14 mouse cellular contexts compared by ENCODE assay signal in the genomic region with DNA sequence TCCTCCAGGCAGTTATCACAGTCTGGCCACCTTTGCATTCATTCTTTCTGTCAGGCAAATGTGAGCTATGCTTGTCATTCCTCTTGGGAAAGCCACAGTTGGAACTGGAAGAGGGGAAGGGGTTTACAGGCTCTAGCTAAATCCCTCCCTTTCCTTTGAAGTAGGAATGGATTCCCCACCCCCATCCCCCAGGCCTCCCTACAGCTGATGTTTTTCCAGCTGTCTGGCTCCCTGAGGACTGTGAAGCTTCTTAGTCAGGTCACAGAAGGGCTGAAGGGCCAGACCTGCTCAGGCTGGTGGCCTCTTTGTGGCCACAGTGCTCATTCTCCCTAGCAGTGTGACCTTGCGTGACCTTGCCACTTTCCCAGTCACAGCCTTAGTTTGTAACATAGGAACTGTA. TPM values are rescaled to one million over a fixed set of nuclear protein-coding genes. Genes with fewer than 3 reads are reported as not detected.
DNase-seq lines count a peak whose midpoint lies in the region; ATAC-seq lines count a peak whose summit lies in the region.
"Had no signal": no experiment of that assay in that cellular context is flagged by ENCODE, and none has a peak within 500 bp of the region (broad histone marks: within the 10 kb centered on the region; RNA-seq: fewer than 3 reads in every experiment).

No protein-coding gene starts in this region.

- no peaks in the 10 kb centered on the region for H3K27me3 ChIP-seq in hindbrain, embryonic 13.5 days
- no peaks in the 10 kb centered on the region for H3K27me3 ChIP-seq in hindbrain, embryonic 16.5 days (replicated peaks; ENCODE audit: control insufficient read depth, insufficient read depth, low read length)
- no peaks in the 10 kb centered on the region for H3K27me3 ChIP-seq in midbrain, embryonic 10.5 days (ENCODE audit: low read depth, poor library complexity, severe bottlenecking)
- no peaks in the 10 kb centered on the region for H3K27me3 ChIP-seq in midbrain, embryonic 16.5 days (ENCODE audit: control insufficient read depth, insufficient read depth, low read depth, low read length)
- H3K27me3 ChIP-seq in limb, embryonic 10.5 days (ENCODE audit: low read depth, poor library complexity, severe bottlenecking): no peaks in the 10 kb centered on the region
- H3K27me3 ChIP-seq in neural tube, embryonic 14.5 days (ENCODE audit: control insufficient read depth, insufficient read depth, low read length): no peaks in the 10 kb centered on the region
- H3K27me3 ChIP-seq: heart, embryonic 13.5 days; hindbrain, embryonic 15.5 days had no signal

- H3K4me1 ChIP-seq in hindbrain, embryonic 13.5 days (replicated peaks): 0 out of 2 replicates have a peak, but pooled peaks cover 10% of the 10 kb centered on the region
- no peaks in the 10 kb centered on the region for H3K4me1 ChIP-seq in hindbrain, embryonic 16.5 days (ENCODE audit: control insufficient read depth, insufficient read depth, low read depth, low read length)
- peaks cover 25% of the 10 kb centered on the region for H3K4me1 ChIP-seq in midbrain, embryonic 10.5 days
- H3K4me1 ChIP-seq in midbrain, embryonic 16.5 days (ENCODE audit: control insufficient read depth, insufficient read depth, low read length): no peaks in the 10 kb centered on the region
- peaks cover 20% of the 10 kb centered on the region for H3K4me1 ChIP-seq in limb, embryonic 10.5 days
- no peaks in the 10 kb centered on the region for H3K4me1 ChIP-seq in neural tube, embryonic 14.5 days (ENCODE audit: control insufficient read depth, insufficient read depth, low read length)
- H3K4me1 ChIP-seq: hindbrain, embryonic 15.5 days had no signal

- no peak overlapping the region for H3K4me2 ChIP-seq in hindbrain, embryonic 13.5 days
- H3K4me2 ChIP-seq in hindbrain, embryonic 16.5 days (ENCODE audit: low read length): no peak overlapping the region
- no peak overlapping the region for H3K4me2 ChIP-seq in midbrain, embryonic 16.5 days (ENCODE audit: low read length)
- no peak overlapping the region for H3K4me2 ChIP-seq in neural tube, embryonic 14.5 days (ENCODE audit: low read depth, low read length)
- H3K4me2 ChIP-seq: heart, embryonic 13.5 days; hindbrain, embryonic 15.5 days; liver, embryonic 11.5 days had no signal

- H3K36me3 ChIP-seq in hindbrain, embryonic 13.5 days: no peaks in the 10 kb centered on the region
- H3K36me3 ChIP-seq in hindbrain, embryonic 16.5 days (ENCODE audit: control insufficient read depth, insufficient read depth, low read length): no peaks in the 10 kb centered on the region
- no peaks in the 10 kb centered on the region for H3K36me3 ChIP-seq in midbrain, embryonic 10.5 days
- no peaks in the 10 kb centered on the region for H3K36me3 ChIP-seq in midbrain, embryonic 16.5 days (ENCODE audit: control insufficient read depth, insufficient read depth, low read length)
- peaks cover 31% of the 10 kb centered on the region for H3K36me3 ChIP-seq in limb, embryonic 10.5 days
- no peaks in the 10 kb centered on the region for H3K36me3 ChIP-seq in neural tube, embryonic 14.5 days (ENCODE audit: control insufficient read depth, insufficient read depth, low read length)
- H3K36me3 ChIP-seq: hindbrain, embryonic 15.5 days had no signal

- no peak overlapping the region for H3K4me3 ChIP-seq in hindbrain, embryonic 13.5 days
- no peak overlapping the region for H3K4me3 ChIP-seq in hindbrain, embryonic 16.5 days (ENCODE audit: low read length)
- H3K4me3 ChIP-seq in midbrain, embryonic 10.5 days: no peak overlapping the region
- H3K4me3 ChIP-seq in midbrain, embryonic 16.5 days (ENCODE audit: low read depth, low read length): no peak overlapping the region
- no peak overlapping the region for H3K4me3 ChIP-seq in limb, embryonic 10.5 days
- H3K4me3 ChIP-seq in neural tube, embryonic 14.5 days (ENCODE audit: low read depth, low read length): no peak overlapping the region
- H3K4me3 ChIP-seq: heart, embryonic 13.5 days; hindbrain, embryonic 15.5 days had no signal

- DNase-seq in midbrain, embryonic 10.5 days (ENCODE audit: low spot score): peak; percentile 58
- DNase-seq in limb, embryonic 10.5 days (ENCODE audit: low spot score): peak; percentile 42
- DNase-seq in left cerebral cortex, adult 11 months (ENCODE audit: low spot score): no peak
- no peak for DNase-seq in right cerebral cortex, adult 18-20 months
- DNase-seq: cerebellum, adult 9-11 months; layer of hippocampus, adult 9-11 months had no signal

- no peak overlapping the region for H3K9ac ChIP-seq in hindbrain, embryonic 13.5 days
- no peak overlapping the region for H3K9ac ChIP-seq in hindbrain, embryonic 16.5 days (ENCODE audit: low read depth, low read length)
- no peak overlapping the region for H3K9ac ChIP-seq in midbrain, embryonic 16.5 days (ENCODE audit: low read depth, low read length)
- no peak overlapping the region for H3K9ac ChIP-seq in neural tube, embryonic 14.5 days (replicated peaks; ENCODE audit: low read depth, low read length)
- H3K9ac ChIP-seq: heart, embryonic 13.5 days; hindbrain, embryonic 15.5 days had no signal

- 0 out of 2 replicates have a peak, but pooled peaks have one; percentile 14 for ATAC-seq in hindbrain, embryonic 13.5 days (ENCODE audit: low FRiP score)
- no peak for ATAC-seq in hindbrain, embryonic 16.5 days
- ATAC-seq in midbrain, embryonic 16.5 days: no peak
- peak; percentile 30; the same call in 1 of the 2 replicates for ATAC-seq in neural tube, embryonic 14.5 days (ENCODE audit: low read depth)

- WGBS in hindbrain, embryonic 13.5 days: 65% methylated on average over 1 of the region's 1 CpGs
- WGBS in hindbrain, embryonic 16.5 days: 81% methylated on average over 1 of the region's 1 CpGs
- 40% methylated on average over 1 of the region's 1 CpGs for WGBS in midbrain, embryonic 10.5 days
- 60% methylated on average over 1 of the region's 1 CpGs for WGBS in midbrain, embryonic 16.5 days
- 50% methylated on average over 1 of the region's 1 CpGs for WGBS in limb, embryonic 10.5 days
- WGBS in neural tube, embryonic 14.5 days: 71% methylated on average over 1 of the region's 1 CpGs

- no peaks in the 10 kb centered on the region for H3K9me3 ChIP-seq in hindbrain, embryonic 13.5 days
- H3K9me3 ChIP-seq in hindbrain, embryonic 16.5 days (ENCODE audit: control insufficient read depth, low read length): no peaks in the 10 kb centered on the region
- H3K9me3 ChIP-seq in midbrain, embryonic 10.5 days (replicated peaks): no peaks in the 10 kb centered on the region
- H3K9me3 ChIP-seq in midbrain, embryonic 16.5 days (replicated peaks; ENCODE audit: control insufficient read depth, low read length, poor library complexity, severe bottlenecking): no peaks in the 10 kb centered on the region
- no peaks in the 10 kb centered on the region for H3K9me3 ChIP-seq in limb, embryonic 10.5 days (replicated peaks)
- H3K9me3 ChIP-seq in neural tube, embryonic 14.5 days (ENCODE audit: control insufficient read depth, low read length): no peaks in the 10 kb centered on the region
- H3K9me3 ChIP-seq: heart, embryonic 13.5 days; hindbrain, embryonic 15.5 days had no signal

- H3K27ac ChIP-seq in hindbrain, embryonic 13.5 days: no peak overlapping the region
- no peak overlapping the region for H3K27ac ChIP-seq in hindbrain, embryonic 16.5 days (ENCODE audit: low read depth, low read length)
- H3K27ac ChIP-seq in midbrain, embryonic 10.5 days (replicated peaks): peak overlapping the region; percentile 61
- H3K27ac ChIP-seq in midbrain, embryonic 16.5 days (ENCODE audit: low read length): no peak overlapping the region
- H3K27ac ChIP-seq in limb, embryonic 10.5 days: peak overlapping the region; percentile 61; the same call in 1 of the 2 replicates
- H3K27ac ChIP-seq in neural tube, embryonic 14.5 days (ENCODE audit: low read depth, low read length): no peak overlapping the region
- H3K27ac ChIP-seq: heart, embryonic 13.5 days; hindbrain, embryonic 15.5 days; macrophage had no signal

RNA-seq across cellular contexts. Expression of a gene that starts 49.1 kb away (rescaled TPM):
- 2.1 and 2.4 TPM in 2 replicates for polyA plus RNA-seq in hindbrain, embryonic 13.5 days (2015; fragmentation: Nextera tagmentation; extraction: Ambion mirVana)
- 2.7 and 3.1 TPM in 2 replicates for polyA plus RNA-seq in hindbrain, embryonic 16.5 days (2015; fragmentation: Nextera tagmentation; extraction: Ambion mirVana)
- polyA plus RNA-seq in midbrain, embryonic 10.5 days (2016; fragmentation: Nextera tagmentation; extraction: Ambion mirVana): 2.9 and 3.3 TPM in 2 replicates
- polyA plus RNA-seq in midbrain, embryonic 16.5 days (2015; fragmentation: Nextera tagmentation; extraction: Ambion mirVana): 1.6 TPM in 2 replicates
- 7.4 and 9.4 TPM in 2 replicates for polyA plus RNA-seq in limb, embryonic 10.5 days (2016; fragmentation: Nextera tagmentation; extraction: Ambion mirVana)
- 1.2 and 3.1 TPM in 2 replicates for polyA plus RNA-seq in neural tube, embryonic 14.5 days (2014; fragmentation: Nextera tagmentation; extraction: Ambion mirVana)

Comparison
In these comparisons a context has a peak if more than half of its experiments do, and no peak if none do; other contexts are left out.
1. ATAC-seq: peak in hindbrain, embryonic 13.5 days (single experiment) and neural tube, embryonic 14.5 days (single experiment); none in hindbrain, embryonic 16.5 days (single experiment) and midbrain, embryonic 16.5 days (single experiment).
2. H3K27ac ChIP-seq: peak in midbrain, embryonic 10.5 days (single experiment) and limb, embryonic 10.5 days (single experiment); none in hindbrain, embryonic 13.5 days (single experiment), hindbrain, embryonic 16.5 days (single experiment), midbrain, embryonic 16.5 days (single experiment) and neural tube, embryonic 14.5 days (single experiment).
3. DNase-seq: peak in midbrain, embryonic 10.5 days (single experiment) and limb, embryonic 10.5 days (single experiment); none in left cerebral cortex, adult 11 months (single experiment) and right cerebral cortex, adult 18-20 months (single experiment).